Mouse (Mus musculus): ENCODE results near the gene Rapgef4.
A peak's percentile ranks its signal among the peaks of the same experiment; 100 is the strongest.

Gene Rapgef4

GRCm38 (mm10) chr2:72178515-72178914 lies 197.5 kb downstream of the Rapgef4 start:
- DNase-seq (ENCODE audit: inconsistent ontology term): no peak

GRCm38 (mm10) chr2:72179600-72180301 lies 198.7 kb downstream of the Rapgef4 start:
- no peak for DNase-seq (ENCODE audit: inconsistent ontology term)

GRCm38 (mm10) chr2:72181443-72181842 lies 200.4 kb downstream of the Rapgef4 start:
- DNase-seq (ENCODE audit: inconsistent ontology term): no peak

GRCm38 (mm10) chr2:72183751-72184150 lies 202.7 kb downstream of the Rapgef4 start:
- DNase-seq (ENCODE audit: inconsistent ontology term): no peak

GRCm38 (mm10) chr2:72196190-72196965 lies 215.3 kb downstream of the Rapgef4 start:
- DNase-seq (ENCODE audit: inconsistent ontology term): no peak

GRCm38 (mm10) chr2:72197026-72197425 lies 216.0 kb downstream of the Rapgef4 start:
- no peak for DNase-seq (ENCODE audit: inconsistent ontology term)

- DNase-seq (ENCODE audit: inconsistent ontology term): no peak
Measured at GRCm38 (mm10) chr2:72199451-72199850, 218.4 kb downstream of the Rapgef4 start.

- no peak for DNase-seq (ENCODE audit: inconsistent ontology term)
Measured at GRCm38 (mm10) chr2:72201506-72201905, 220.5 kb downstream of the Rapgef4 start.

- DNase-seq (ENCODE audit: inconsistent ontology term): no peak
Measured at GRCm38 (mm10) chr2:72202252-72202651, 221.2 kb downstream of the Rapgef4 start.

- DNase-seq (ENCODE audit: inconsistent ontology term): peak; percentile 60
Measured at GRCm38 (mm10) chr2:72203609-72204008, 222.6 kb downstream of the Rapgef4 start.

- DNase-seq (ENCODE audit: inconsistent ontology term): no peak
Measured at GRCm38 (mm10) chr2:72205869-72206268, 224.8 kb downstream of the Rapgef4 start.

- no peak for DNase-seq (ENCODE audit: inconsistent ontology term)
Measured at GRCm38 (mm10) chr2:72206530-72207248, 225.6 kb downstream of the Rapgef4 start.

- DNase-seq (ENCODE audit: inconsistent ontology term): no peak
Measured at GRCm38 (mm10) chr2:72217336-72217735, 236.3 kb downstream of the Rapgef4 start.

GRCm38 (mm10) chr2:72219921-72220320 lies 238.9 kb downstream of the Rapgef4 start:
- no peak for DNase-seq (ENCODE audit: inconsistent ontology term)

GRCm38 (mm10) chr2:72221283-72221682 lies 240.2 kb downstream of the Rapgef4 start:
- DNase-seq (ENCODE audit: inconsistent ontology term): no peak

GRCm38 (mm10) chr2:72221706-72222105 lies 240.7 kb downstream of the Rapgef4 start:
- DNase-seq (ENCODE audit: inconsistent ontology term): no peak

GRCm38 (mm10) chr2:72222276-72222675 lies 241.2 kb downstream of the Rapgef4 start:
- DNase-seq (ENCODE audit: inconsistent ontology term): no peak

- no peak for DNase-seq (ENCODE audit: inconsistent ontology term)
Measured at GRCm38 (mm10) chr2:72222736-72223455, 241.9 kb downstream of the Rapgef4 start.

GRCm38 (mm10) chr2:72223479-72223878 lies 242.4 kb downstream of the Rapgef4 start:
- no peak for DNase-seq (ENCODE audit: inconsistent ontology term)

- DNase-seq (ENCODE audit: inconsistent ontology term): no peak
Measured at GRCm38 (mm10) chr2:72226006-72226405, 245.0 kb downstream of the Rapgef4 start.

- no peak for DNase-seq (ENCODE audit: inconsistent ontology term)
Measured at GRCm38 (mm10) chr2:72227416-72227815, 246.4 kb downstream of the Rapgef4 start.

GRCm38 (mm10) chr2:72228881-72229280 lies 247.8 kb downstream of the Rapgef4 start:
- no peak for DNase-seq (ENCODE audit: inconsistent ontology term)
